Mouse (Mus musculus) stomach, embryonic 16.5 days (tissue): ENCODE measurements around the gene Lect2. TPM values are rescaled to one million over a fixed set of nuclear protein-coding genes. Genes with fewer than 3 reads are reported as not detected.

Source experiments
- ATAC-seq: fragments of 200-750 bp; cut with Nextera tagmentation; 2 replicates; pipeline ENCODE4 v1.8.0; 2017; ENCODE audit warnings: moderate number of reproducible peaks, moderate TSS enrichment; ENCODE audit not compliant: insufficient read depth, low FRiP score
- H3K27ac ChIP-seq: fragments of 300-500 bp; sonication (generic); 2 replicates; pipeline ENCODE4 v1.5.1; 2014; ENCODE audit warnings: low read length
- H3K27me3 ChIP-seq: fragments of 300-500 bp; sonication (generic); 2 replicates; pipeline ENCODE4 v1.6.1; 2014; ENCODE audit warnings: low read length, control low read depth, mixed read lengths; ENCODE audit not compliant: control insufficient read depth, insufficient read depth
- H3K36me3 ChIP-seq: fragments of 300-500 bp; sonication (generic); 2 replicates; pipeline ENCODE4 v1.6.1; 2014; ENCODE audit warnings: low read length; ENCODE audit not compliant: control insufficient read depth, insufficient read depth
- H3K4me1 ChIP-seq: fragments of 300-500 bp; sonication (generic); 2 replicates; pipeline ENCODE4 v1.6.1; 2014; ENCODE audit warnings: low read length, control low read depth, mixed read lengths; ENCODE audit not compliant: control insufficient read depth, insufficient read depth
- H3K4me2 ChIP-seq: fragments of 300-500 bp; sonication (generic); 2 replicates; pipeline ENCODE4 v1.6.1; 2014; ENCODE audit warnings: low read depth, low read length, mixed read lengths
- H3K4me3 ChIP-seq: fragments of 300-500 bp; sonication (generic); replicated peaks from 2 replicates; pipeline ENCODE4 v1.5.1; 2014; ENCODE audit warnings: mild to moderate bottlenecking, low read length
- H3K9ac ChIP-seq: fragments of 300-500 bp; sonication (generic); 2 replicates; pipeline ENCODE4 v1.6.1; 2014; ENCODE audit warnings: low read length
- H3K9me3 ChIP-seq: fragments of 300-500 bp; sonication (generic); replicated peaks from 2 replicates; pipeline ENCODE4 v1.6.1; 2016; ENCODE audit warnings: low read length, control low read depth; ENCODE audit not compliant: control insufficient read depth
- WGBS: fragments of 180-500 bp; shearing (Covaris S2); extraction: QIAGEN DNeasy Blood & Tissue Kit; methylation state at CpG from one replicate; pipeline ENCODE4 v1.1.7; 2014; 5-methylcytosine and 5-hydroxymethylcytosine counted together
- polyA plus RNA-seq: library from polyadenylated mRNA; unstranded; fragments of >200 nt; fragmentation: Nextera tagmentation; extraction: Ambion mirVana; gene quantifications from 2 replicates; pipeline ENCODE4 v1.2.1, GENCODE M21; 2015

Gene Lect2
- polyA plus RNA-seq, 1 experiment from 2014 or later, result 5.8 TPM

- no peak overlapping the region for H3K4me3 ChIP-seq
- no peaks in the 10 kb centered on the region for H3K4me1 ChIP-seq
- no peak overlapping the region for H3K9ac ChIP-seq
- H3K9me3 ChIP-seq, result no peaks in the 10 kb centered on the region
- 62% methylated on average over 10 of the region's 10 CpGs for WGBS
- no peaks in the 10 kb centered on the region for H3K27me3 ChIP-seq
- H3K27ac ChIP-seq, result no peak overlapping the region
- H3K4me2 ChIP-seq, result no peak overlapping the region
- H3K36me3 ChIP-seq, result no peaks in the 10 kb centered on the region
- ATAC-seq, result no peak
Observed at GRCm38 (mm10) chr13:56566336-56566735, 18.0 kb upstream of the Lect2 start.

- Histone ChIP-seq H3K4me2 (no peak overlapping the region), H3K36me3 (no peaks in the 10 kb centered on the region), H3K9ac (no peak overlapping the region), H3K27me3 (no peaks in the 10 kb centered on the region), H3K4me3 (no peak overlapping the region), H3K4me1 (0 out of 2 replicates have a peak, but pooled peaks cover 7% of the 10 kb centered on the region), H3K27ac (no peak overlapping the region), H3K9me3 (no peaks in the 10 kb centered on the region)
- no peak for ATAC-seq
- WGBS, result 45% methylated on average over 6 of the region's 6 CpGs
Observed at GRCm38 (mm10) chr13:56563075-56563474, 14.8 kb upstream of the Lect2 start.

- no peak overlapping the region for H3K27ac ChIP-seq
- 66% methylated on average over 8 of the region's 8 CpGs for WGBS
- H3K36me3 ChIP-seq, result no peaks in the 10 kb centered on the region
- 0 out of 2 replicates have a peak, but pooled peaks have one; percentile 48 for ATAC-seq
- H3K4me3 ChIP-seq, result no peak overlapping the region
- H3K4me2 ChIP-seq, result no peak overlapping the region
- H3K4me1 ChIP-seq, result 0 out of 2 replicates have a peak, but pooled peaks cover 7% of the 10 kb centered on the region
- H3K27me3 ChIP-seq, result no peaks in the 10 kb centered on the region
- H3K9ac ChIP-seq, result no peak overlapping the region
- no peaks in the 10 kb centered on the region for H3K9me3 ChIP-seq
Observed at GRCm38 (mm10) chr13:56561129-56561528, 12.8 kb upstream of the Lect2 start.

- Histone ChIP-seq H3K4me1 (0 out of 2 replicates have a peak, but pooled peaks cover 7% of the 10 kb centered on the region), H3K36me3 (no peaks in the 10 kb centered on the region), H3K9me3 (no peaks in the 10 kb centered on the region), H3K4me3 (no peak overlapping the region), H3K27ac (no peak overlapping the region), H3K27me3 (no peaks in the 10 kb centered on the region), H3K4me2 (no peak overlapping the region), H3K9ac (no peak overlapping the region)
- WGBS, result 75% methylated on average over 6 of the region's 6 CpGs
- ATAC-seq, result no peak
Observed at GRCm38 (mm10) chr13:56559841-56560370, 11.6 kb upstream of the Lect2 start.

GRCm38 (mm10) chr13:56558811-56559210, 10.5 kb upstream of the Lect2 start:
- no peaks in the 10 kb centered on the region for H3K27me3 ChIP-seq
- no peak overlapping the region for H3K4me2 ChIP-seq
- WGBS, result 69% methylated on average over 3 of the region's 3 CpGs
- ATAC-seq, result no peak
- no peak overlapping the region for H3K27ac ChIP-seq
- 0 out of 2 replicates have a peak, but pooled peaks cover 7% of the 10 kb centered on the region for H3K4me1 ChIP-seq
- H3K36me3 ChIP-seq, result no peaks in the 10 kb centered on the region
- no peak overlapping the region for H3K9ac ChIP-seq
- H3K9me3 ChIP-seq, result no peaks in the 10 kb centered on the region
- H3K4me3 ChIP-seq, result no peak overlapping the region

- Histone ChIP-seq H3K9ac (no peak overlapping the region), H3K36me3 (no peaks in the 10 kb centered on the region), H3K9me3 (no peaks in the 10 kb centered on the region), H3K4me1 (0 out of 2 replicates have a peak, but pooled peaks cover 7% of the 10 kb centered on the region), H3K4me3 (no peak overlapping the region), H3K4me2 (no peak overlapping the region), H3K27ac (no peak overlapping the region), H3K27me3 (no peaks in the 10 kb centered on the region)
- WGBS, result 73% methylated on average over 3 of the region's 3 CpGs
- ATAC-seq, result no peak
Observed at GRCm38 (mm10) chr13:56556701-56557100, 8.4 kb upstream of the Lect2 start.

GRCm38 (mm10) chr13:56555957-56556356, 7.7 kb upstream of the Lect2 start:
- H3K4me3 ChIP-seq, result no peak overlapping the region
- no peaks in the 10 kb centered on the region for H3K36me3 ChIP-seq
- ATAC-seq, result peak; percentile 57; the same call in 1 of the 2 replicates
- H3K27ac ChIP-seq, result no peak overlapping the region
- no peaks in the 10 kb centered on the region for H3K27me3 ChIP-seq
- no peak overlapping the region for H3K9ac ChIP-seq
- H3K4me1 ChIP-seq, result 0 out of 2 replicates have a peak, but pooled peaks cover 7% of the 10 kb centered on the region
- H3K4me2 ChIP-seq, result no peak overlapping the region
- no peaks in the 10 kb centered on the region for H3K9me3 ChIP-seq
- WGBS, result 3% methylated on average over 1 of the region's 1 CpGs

GRCm38 (mm10) chr13:56554409-56554808, 6.1 kb upstream of the Lect2 start:
- Histone ChIP-seq H3K4me2 (no peak overlapping the region), H3K27me3 (no peaks in the 10 kb centered on the region), H3K36me3 (no peaks in the 10 kb centered on the region), H3K4me1 (no peaks in the 10 kb centered on the region), H3K9me3 (no peaks in the 10 kb centered on the region), H3K9ac (no peak overlapping the region), H3K4me3 (no peak overlapping the region), H3K27ac (no peak overlapping the region)
- WGBS, result 19% methylated on average over 2 of the region's 2 CpGs
- ATAC-seq, result no peak

- H3K36me3 ChIP-seq, result no peaks in the 10 kb centered on the region
- H3K4me2 ChIP-seq, result no peak overlapping the region
- WGBS, result 56% methylated on average over 2 of the region's 2 CpGs
- ATAC-seq, result no peak
- no peak overlapping the region for H3K27ac ChIP-seq
- no peaks in the 10 kb centered on the region for H3K27me3 ChIP-seq
- no peak overlapping the region for H3K4me3 ChIP-seq
- H3K4me1 ChIP-seq, result no peaks in the 10 kb centered on the region
- no peaks in the 10 kb centered on the region for H3K9me3 ChIP-seq
- H3K9ac ChIP-seq, result no peak overlapping the region
Observed at GRCm38 (mm10) chr13:56553923-56554322, 5.6 kb upstream of the Lect2 start.
